Mouse (Mus musculus): ENCODE measurements around the gene Plac9a. TPM values are rescaled to one million over a fixed set of nuclear protein-coding genes. Genes with fewer than 3 reads are reported as not detected.
A peak's percentile ranks its signal among the peaks of the same experiment; 100 is the strongest.
"Not testable (repeated sequence)": the region's sequence is repeated elsewhere in the genome, so short reads cannot be mapped to it uniquely, and the experiment has no call there.

Gene Plac9a
- total RNA-seq, 2 experiments from 2014 or later = not detected

DNA sequence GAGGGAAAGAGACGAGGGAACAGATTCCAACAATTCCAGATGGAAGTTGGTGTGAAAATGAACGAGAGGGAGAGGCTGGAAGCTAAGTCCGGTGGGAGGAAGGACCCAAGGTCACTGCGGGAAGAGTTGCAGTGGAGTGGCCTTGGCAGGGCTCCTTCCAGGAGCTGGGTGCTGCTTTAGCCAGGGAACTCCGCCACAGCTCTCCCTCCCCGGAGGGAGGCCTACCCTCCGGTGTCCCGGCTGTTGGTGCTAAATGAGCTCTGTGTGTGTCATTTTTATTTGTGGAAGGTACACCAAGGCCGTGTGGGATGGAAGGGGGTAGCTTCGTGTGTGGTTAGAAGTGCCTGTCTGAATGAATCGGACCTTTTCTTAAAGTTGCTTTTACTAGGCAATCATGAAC lies 36.1 kb downstream of the Plac9a start:
- intact Hi-C loops (cut with DNase I) = no loop called here
- no peak for DNase-seq (ENCODE audit: low spot score in 2 of 2)

DNA sequence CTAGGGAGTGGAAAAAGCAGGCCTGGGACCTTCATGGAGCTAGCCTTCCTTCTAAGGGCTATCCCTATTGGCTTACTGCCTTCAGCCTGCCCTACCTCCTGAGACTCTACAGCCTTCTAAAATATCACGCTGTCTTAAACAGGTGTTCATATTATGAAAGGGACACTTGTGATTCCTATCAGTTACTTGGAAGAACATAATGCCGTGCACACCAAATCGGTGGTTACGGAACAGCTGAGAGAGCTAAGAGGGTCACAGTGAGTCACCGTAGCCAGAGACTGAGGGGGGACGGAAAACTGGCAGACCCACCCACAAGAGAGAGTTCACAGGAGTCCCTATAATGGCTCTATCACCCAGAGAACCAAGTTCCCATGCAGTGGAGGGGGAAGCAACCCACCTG lies 36.5 kb downstream of the Plac9a start:
- intact Hi-C loops (cut with DNase I) = no loop called here

DNA sequence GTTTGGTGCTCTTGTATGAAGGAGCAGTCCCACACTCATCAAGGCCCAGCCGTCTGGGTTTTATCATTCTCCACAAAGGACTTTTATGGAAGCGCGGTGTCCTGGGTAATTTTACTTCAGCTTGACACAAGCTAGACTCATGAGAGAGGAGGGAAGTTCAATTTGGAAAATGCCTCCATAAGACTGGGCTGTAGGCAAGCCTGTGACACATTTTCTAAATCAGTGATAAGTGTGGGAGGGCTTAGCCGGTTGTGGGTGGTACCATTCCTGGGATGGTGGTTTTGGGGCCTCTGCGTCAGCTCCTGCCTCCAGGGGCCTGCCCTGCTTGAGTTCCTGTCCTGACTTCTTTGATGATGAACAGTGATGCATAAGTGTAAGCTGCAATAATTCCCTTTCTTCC lies 37.6 kb downstream of the Plac9a start:
- intact Hi-C loops (cut with DNase I) = no loop called here
- no peak for DNase-seq (ENCODE audit: low spot score in 2 of 2)

More for the DNA sequence above, 36.5 kb downstream of the Plac9a start:
- DNase-seq (ENCODE audit: low spot score in 2 of 2) = no peak

DNA sequence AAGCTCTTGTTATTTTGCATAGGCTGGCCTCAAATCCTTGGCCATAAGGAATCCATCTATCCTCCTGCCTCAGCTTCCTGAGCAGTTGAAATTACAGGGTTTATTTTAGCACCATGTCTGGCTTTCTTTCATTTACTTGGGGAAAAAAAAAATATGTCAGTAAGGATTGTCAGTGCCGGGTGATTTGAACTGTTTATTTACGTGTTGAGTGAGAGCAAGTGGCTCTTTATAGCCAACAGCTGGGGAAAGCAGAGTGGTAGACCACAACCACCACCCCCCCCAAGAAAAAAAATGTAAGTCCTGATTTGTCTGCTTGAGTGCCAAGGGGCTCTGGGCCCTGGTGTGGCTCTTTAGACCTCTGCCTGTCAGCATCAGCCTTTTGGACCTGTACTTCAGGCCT lies 39.2 kb downstream of the Plac9a start:
- no peak for DNase-seq (ENCODE audit: low spot score in 2 of 2)
- intact Hi-C loops (cut with DNase I) = no loop called here

DNA sequence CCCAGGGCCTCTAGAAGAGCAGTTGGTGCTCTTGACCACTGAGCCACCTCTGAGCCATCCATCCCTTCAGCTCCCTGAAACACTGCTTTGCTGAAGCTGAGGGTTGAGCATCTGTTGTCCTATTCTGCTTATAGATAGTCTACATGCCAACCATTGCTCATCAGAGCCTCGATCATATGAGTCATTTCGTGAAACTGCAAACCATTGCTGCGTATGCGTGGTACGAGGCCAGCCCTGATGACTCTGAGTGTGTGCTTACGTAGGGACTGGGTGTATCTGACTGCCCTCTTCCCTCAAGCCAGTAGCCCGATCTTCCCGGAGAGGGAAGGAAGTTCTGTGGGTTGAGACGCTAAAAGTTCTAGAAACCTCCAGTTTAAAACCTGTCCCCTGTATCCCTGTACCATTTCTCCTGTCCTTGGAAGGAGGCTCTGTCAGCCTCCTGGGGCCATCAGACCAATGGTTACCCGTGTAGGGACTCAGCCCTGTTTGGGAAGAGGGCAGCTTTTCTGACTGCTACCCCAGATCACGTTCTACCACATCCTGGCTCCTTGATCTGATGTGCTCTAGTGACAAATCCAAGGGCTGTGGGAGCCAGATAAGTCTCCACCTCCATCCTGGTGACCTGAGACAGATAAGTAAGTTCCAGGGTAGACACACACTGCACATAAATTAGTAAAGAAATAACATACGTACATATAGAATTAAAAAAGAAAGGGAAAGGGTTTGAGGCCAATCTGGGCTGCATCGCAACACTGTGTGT lies 40.9 kb downstream of the Plac9a start:
- no peak for DNase-seq (ENCODE audit: low spot score in 2 of 2)

DNA sequence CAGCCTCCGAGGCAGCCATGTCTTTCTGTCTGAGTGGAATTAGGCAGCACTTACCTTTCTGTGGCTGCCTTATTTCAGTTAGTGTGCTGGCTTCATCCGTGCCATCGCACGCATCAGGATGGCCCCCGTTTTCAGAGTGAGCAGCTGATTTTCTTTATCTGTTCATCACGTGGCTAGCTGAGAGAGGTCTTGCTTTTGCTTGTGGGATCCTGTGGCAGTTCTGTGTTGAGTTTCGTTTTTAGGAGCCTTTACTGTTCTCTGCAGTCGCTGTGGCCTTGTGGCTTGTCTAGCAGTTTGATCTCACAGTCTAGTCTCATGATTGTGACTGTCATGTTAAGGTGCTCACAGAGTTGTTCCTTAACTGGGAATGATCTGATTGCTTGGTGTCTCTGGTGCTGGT lies 45.0 kb downstream of the Plac9a start:
- intact Hi-C loops (cut with DNase I) = no loop called here
- no peak for DNase-seq (ENCODE audit: low spot score in 2 of 2)

More for the DNA sequence above, 40.9 kb downstream of the Plac9a start:
- intact Hi-C loops (cut with DNase I) = no loop called here

DNA sequence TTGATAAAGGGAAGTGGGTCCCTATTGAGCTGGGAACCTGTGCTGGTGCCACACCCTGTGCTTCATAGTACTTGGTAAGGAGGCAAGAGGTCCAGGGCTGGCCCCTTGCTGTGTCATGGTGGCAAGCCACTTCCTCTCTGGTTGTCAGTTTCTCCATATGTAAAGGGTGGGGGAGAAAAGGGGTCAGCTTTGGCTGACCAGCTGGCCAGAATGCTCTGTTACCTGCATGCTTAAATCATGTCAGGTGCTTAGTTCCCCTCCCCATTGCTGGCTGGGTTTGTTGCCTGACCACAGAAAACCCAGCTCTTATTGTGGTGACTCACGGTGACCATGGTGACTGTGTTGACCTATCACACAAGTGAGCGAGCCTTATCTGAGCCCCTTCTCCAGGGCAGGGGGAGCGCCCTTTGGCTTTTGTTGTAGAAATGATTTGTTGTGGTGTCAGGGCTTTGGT lies 45.7 kb downstream of the Plac9a start:
- no peak for DNase-seq (ENCODE audit: low spot score in 2 of 2)
- intact Hi-C loops (cut with DNase I) = no loop called here

DNA sequence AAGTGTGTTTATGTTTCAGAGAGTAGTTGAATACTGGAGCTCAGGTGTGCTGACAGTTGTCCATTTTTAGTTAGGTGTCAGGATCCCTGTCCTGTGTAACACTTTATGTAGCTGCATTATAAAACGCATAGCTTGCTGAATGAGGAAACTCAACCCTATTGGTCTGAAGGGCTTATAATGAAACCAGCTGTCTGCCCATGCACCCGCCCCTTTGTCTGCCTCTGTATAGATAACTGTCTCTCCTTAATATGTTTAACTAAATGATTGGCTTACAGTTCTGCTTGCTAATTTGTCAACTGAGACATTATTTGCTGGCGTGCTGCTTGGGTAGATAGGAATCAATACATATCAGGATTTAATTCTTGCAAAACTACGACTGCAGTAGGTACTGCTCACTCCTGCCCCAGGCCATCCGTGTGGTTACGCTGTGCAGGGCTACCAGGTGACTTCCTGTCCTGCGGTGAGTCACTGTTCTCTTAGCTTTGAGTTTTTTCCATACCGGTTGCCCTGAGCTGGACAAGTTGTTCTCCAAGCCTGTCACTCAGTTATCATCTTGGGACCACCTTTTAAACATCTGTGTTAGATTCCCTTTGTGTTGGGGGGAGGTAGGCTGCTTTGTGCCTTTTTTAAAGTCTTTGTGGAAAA lies 47.5 kb downstream of the Plac9a start:
- intact Hi-C loops (cut with DNase I) = no loop called here

DNA sequence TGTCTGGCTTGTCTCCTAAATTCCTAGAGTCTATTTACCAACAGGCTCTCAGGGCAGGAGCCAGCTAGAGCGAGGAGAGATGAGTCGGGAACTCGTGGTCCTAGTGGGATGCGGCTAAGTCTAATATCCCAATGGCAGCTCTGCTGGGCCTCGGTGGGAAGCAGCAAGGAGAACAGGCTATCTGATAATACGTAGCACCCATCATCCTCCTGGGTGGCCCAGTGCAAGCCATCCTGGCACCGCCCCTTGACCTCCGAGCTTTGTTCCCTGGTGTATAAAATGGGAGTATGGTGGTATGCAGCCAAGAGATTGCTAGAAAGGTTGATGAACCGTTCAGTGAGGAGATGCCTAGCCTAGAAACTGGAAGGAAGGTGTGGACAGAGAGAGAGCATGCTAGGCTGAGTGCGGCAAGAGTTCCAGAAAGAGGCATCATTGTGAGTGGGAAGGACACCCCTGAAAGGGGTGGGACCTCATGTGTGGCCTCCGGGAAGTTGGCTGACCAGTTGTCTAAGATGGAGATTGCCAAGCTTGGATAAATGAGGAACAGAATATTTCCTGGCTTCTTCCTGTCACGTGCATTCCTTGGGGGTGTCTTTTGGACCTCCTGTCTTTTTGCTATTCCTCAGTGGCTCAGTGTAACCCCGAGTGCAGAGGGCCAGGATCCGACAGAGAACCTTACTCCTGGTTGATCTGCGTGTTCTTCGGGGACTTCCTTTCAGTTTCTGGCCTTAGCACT lies 49.0 kb downstream of the Plac9a start:
- DNase-seq (ENCODE audit: low spot score in 2 of 2) = no peak
- intact Hi-C loops (cut with DNase I) = no loop called here

More for the DNA sequence above, 47.5 kb downstream of the Plac9a start:
- no peak for DNase-seq (ENCODE audit: low spot score in 2 of 2)

DNA sequence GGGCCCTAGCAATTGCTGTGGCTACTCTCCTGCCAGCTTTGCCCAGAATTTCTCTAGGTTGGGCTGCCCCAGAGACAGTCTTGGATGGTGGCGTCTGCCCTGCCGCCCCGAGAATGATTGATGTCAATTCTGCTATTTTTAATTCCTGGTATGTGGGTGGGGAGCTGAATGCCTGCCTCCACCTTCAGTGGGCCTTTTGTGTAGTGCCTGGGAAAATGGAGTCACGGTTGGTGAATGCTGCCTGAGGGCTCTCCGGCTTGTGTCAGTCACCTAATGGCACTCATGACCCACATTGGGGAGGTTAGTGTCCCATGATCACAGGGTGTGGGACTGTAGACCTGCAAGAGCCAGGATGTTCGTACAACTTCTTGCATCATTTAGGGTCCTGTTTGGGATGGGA lies 49.6 kb downstream of the Plac9a start:
- intact Hi-C loops (cut with DNase I) = no loop called here
- no peak for DNase-seq (ENCODE audit: low spot score in 2 of 2)

DNA sequence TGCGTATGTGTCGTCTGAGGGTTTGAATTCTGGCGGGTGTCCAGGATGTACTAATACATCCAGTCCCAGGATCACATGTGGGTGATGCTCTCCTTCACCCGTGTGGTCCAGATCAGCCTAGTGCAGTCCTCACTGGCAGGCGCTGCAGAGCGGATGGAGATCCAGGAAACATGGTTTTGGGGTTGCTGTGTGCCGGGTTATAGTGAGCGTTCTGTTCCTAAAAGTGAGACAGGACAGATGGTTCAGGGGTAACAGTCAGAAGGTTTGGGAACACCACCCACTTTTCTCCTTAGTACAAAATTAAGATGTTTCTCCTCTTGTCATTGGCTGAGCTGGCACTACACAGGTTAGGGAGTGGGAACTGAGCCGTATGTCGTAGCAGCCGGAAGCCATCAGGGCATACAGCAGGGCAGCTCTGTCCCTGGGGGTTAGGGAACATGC lies 50.8 kb downstream of the Plac9a start:
- intact Hi-C loops (cut with DNase I) = no loop called here
- DNase-seq (ENCODE audit: low spot score in 2 of 2) = peak in 1 of 2 experiments; percentile 57

DNA sequence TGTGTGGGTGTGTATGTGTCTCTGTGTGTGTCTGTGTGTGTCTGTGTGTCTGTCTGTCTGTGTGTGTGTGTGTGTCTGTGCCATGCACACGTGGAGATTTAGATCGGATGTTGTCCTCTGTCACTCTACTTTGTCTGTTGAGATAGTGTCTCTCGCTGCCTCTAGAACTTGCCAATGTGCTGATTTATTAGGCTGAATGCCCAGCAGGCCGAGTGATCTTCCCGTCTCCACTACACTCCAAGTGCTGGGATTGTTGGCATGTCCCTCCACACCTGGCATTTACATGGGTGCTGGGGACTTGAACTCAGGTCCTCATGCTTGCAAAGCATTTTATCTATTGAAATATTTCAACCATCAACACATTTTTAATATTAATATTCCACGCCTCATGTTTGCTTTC lies 51.7 kb downstream of the Plac9a start:
- intact Hi-C loops (cut with DNase I) = no loop called here
- no peak for DNase-seq (ENCODE audit: low spot score in 2 of 2)

DNA sequence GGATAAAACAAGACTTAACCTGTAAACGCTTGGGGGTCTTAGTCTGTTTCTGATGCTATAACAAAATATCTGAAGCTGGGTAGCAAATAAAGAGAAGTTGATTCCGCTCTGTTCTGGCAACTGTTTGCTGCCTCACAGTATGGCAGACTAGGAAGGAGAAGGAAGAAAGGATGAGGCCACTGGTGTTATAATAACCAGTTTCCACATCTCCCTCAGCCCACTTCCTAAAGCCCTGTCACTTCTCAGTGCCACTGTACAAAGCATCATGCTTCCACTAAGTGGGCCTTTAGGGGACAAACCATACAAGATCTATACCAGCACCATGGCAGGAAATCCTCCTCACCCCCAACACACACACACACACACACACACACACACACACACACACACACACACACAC lies 52.5 kb downstream of the Plac9a start:
- intact Hi-C loops (cut with DNase I) = no loop called here
- DNase-seq (ENCODE audit: low spot score in 2 of 2) = no peak

DNA sequence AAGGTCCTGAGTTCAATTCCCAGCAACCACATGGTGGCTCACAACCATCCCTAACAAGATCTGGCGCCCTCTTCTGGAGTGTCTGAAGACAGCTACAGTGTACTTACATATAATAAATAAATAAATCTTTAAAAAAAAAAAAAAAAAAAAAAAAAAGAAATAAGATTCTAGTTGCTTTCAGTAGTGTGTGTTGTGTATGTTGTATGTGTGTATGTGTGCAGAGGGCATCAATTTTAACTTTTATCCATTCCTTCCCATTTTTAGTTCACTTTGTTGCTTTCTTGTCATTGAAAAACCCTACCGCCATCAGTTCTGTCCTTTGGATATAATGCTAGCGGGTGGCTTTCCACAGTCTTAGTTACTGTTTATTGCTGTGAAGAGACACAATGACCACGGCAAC lies 54.2 kb downstream of the Plac9a start:
- DNase-seq (ENCODE audit: low spot score in 2 of 2); intact Hi-C loops (cut with DNase I): not testable (repeated sequence)

DNA sequence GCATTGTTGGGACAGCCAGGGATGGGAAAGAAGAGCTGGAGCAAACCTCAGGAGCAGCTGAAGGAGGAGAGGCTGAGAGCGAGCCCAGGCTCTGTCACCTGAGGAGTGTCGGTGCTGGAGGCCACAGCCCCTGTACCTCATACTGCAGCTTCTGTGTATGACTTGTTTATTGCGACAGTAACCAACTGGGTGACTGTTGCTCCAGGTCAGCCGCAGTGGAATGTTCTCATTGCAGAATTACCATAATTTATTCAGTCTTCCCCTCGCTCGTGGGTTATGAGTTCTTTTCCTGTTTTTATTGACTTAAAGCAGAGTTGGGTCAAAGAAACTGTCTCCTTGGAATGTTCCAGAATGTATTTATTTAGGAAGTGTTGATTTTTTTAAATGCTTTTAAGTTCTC lies 54.7 kb downstream of the Plac9a start:
- no peak for DNase-seq (ENCODE audit: low spot score in 2 of 2)
- intact Hi-C loops (cut with DNase I) = no loop called here

DNA sequence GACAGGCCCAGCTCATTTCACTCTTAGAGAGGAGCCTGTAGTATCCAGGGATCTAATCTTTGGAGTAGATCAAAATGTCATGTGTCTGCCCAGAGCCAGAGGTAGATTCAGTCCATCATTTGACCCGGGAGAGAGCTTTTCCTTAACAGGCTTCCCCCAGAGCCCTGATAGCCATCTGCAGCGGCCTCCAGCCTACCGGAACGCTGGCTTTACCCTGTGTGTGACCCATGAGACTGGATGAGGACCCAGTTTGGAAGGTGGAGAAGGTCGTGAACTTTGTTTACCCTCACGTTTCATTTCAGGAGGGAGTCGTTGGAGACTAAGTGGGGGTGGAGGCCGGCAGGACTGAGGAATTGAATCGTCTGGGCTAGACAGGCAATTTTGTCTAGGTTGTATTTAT lies 55.2 kb downstream of the Plac9a start:
- no peak for DNase-seq (ENCODE audit: low spot score in 2 of 2)
- intact Hi-C loops (cut with DNase I) = no loop called here

DNA sequence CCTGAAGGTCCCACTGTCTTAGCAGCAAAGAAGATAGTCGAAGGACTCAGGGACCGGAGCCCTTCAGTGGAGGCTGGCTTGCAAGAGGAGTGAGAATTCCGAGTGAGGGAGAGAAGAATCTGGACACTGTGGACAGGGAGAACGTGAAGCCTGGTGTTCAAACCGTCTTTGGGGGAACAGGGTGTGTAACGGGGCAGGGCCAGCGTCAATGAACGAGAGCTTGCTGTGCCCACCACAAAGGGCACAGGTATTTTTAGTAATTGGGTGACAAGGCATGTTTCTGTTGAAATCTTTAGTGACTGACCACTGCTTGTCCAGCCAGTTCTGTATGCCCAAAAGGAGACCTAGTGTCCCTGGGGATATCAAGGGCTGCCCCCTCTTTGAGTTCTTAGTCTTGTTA lies 56.4 kb downstream of the Plac9a start:
- intact Hi-C loops (cut with DNase I) = no loop called here
- no peak for DNase-seq (ENCODE audit: low spot score in 2 of 2)

DNA sequence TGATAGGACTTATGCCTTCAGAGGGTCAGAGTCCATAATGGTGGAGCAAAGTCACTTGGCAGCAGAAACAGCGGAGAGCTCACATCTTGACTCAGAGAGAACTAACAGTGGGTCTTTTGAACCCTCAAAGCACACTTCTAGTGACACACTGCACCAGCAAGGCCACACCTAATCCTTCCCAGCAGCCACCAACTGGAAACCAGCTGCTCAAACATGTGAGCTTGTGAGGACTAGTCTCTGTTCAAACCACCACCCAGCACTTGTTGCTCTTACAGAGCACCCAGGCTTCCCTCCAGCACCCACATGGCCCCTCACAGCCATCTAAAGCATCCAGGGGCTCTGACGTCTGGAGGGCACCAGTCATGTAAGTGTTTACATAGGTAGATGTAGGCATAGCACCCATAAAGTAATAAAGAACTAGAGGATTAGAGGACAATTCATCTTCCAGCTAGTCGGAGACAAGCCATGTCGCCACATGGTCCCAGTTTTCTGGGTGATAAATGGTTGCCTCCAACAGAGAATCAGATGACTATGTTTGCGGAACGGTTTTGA lies 57.0 kb downstream of the Plac9a start:
- DNase-seq (ENCODE audit: low spot score in 2 of 2) = no peak
- intact Hi-C loops (cut with DNase I) = no loop called here

DNA sequence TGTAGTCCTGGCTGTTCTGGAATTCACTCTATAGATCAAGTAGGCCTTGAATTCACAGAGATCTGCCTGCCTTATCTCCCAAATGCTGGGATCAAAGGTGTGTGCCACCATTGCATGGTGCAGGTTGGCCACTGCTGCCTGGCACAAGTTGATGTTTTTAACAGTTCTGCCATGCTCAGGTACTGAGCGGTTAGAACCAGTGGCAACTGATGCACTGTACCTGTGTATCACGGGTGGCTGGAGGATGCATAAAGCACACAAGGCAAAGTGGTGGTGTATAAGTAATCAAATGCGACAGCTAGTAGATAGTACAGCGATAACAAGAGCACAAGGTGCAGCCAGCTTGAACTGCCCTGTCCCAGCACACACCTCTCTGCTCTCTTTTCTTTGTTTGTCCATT lies 58.5 kb downstream of the Plac9a start:
- intact Hi-C loops (cut with DNase I) = no loop called here
- no peak for DNase-seq (ENCODE audit: low spot score in 2 of 2)

DNA sequence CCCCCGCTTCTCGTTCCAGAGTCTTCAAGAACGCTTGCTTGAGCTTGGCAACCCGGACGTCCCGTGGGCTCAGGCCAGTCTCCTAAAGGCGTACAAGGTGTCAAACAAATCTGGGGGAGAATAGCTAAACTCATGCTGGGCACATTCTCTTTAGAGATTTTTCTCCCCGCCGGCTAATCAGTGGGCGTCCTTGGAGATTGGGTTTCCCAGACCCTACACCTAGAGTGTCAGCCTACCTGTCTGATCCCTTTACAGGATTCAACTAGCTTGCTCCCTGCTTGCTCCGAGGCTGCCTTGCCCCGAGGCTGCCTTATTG lies 60.3 kb downstream of the Plac9a start:
- intact Hi-C loops (cut with DNase I) = no loop called here
- no peak for DNase-seq (ENCODE audit: low spot score in 2 of 2)

Measured in left cerebral cortex, postnatal 36 days (tissue).